Mouse (Mus musculus): ENCODE results near the gene Coq8a.
A peak's percentile ranks its signal among the peaks of the same experiment; 100 is the strongest.

The Coq8a gene

DNA sequence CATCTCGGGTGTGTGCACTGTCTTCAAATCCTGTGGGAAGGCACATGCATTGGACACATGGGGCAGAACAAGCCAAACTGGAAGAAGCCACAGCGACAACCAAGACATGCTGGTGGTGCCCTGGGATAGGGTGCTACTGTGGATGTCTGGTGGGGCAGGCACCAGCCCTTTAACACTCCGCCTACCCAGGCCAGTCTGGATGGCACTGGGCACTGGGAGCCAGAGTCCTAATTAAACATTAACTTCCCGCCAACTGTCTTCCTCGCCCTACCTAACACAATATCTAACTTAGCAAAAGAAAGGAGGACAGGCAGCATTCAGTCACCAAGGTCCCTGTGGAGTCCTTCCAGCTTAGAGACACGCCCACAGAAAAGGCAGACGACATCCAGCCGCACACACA, 23.8 kb downstream of the Coq8a start:
- DNase-seq (ENCODE audit: low read depth in 2 of 2, low spot score in 2 of 2): no peak

DNA sequence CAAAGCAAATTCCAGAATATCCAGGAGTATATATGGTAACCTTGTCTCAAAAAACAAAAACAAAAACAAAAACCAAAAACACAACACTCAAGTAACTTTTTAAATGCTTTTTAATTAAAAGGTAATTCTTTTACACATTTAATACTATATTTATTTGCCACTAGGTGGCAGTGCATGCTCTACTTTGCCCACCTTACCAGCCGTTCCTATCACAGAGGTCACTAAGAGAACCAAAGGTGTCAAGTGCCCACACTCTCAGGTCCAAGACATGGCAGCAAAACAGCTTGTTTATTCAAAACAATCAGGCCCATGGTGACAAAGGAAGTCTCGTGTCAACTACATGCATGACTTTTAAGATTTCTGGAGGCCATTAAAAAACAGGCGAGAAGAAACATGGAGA, 24.2 kb downstream of the Coq8a start:
- DNase-seq (ENCODE audit: low read depth in 2 of 2, low spot score in 2 of 2): peak in 1 of 2 experiments; percentile 7

GRCm38 (mm10) chr1:180174718-180175117, 24.7 kb downstream of the Coq8a start:
- DNase-seq (ENCODE audit: low read depth in 2 of 2, low spot score in 2 of 2): no peak

DNA sequence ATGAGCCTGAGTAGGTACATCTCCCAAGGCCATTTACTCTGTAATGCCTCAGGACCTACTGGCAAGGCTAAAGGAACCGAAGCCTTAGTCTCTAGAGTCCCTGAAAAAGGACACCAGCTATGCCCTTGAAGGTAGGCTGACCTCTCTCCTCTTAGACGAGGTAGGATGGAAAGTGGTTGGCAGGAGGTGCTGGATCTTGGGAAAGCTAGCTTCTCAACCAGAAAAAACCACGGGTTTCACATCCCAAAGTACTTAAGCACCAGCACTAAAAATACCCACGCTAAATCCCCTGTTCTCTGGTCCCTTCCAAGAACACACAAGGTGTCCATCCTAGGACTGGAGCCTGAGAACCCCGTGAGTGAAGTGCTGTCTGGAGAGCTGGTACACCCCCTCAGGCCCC, 26.4 kb downstream of the Coq8a start:
- DNase-seq (ENCODE audit: low read depth in 2 of 2, low spot score in 2 of 2): no peak

GRCm38 (mm10) chr1:180172600-180172999, 26.8 kb downstream of the Coq8a start:
- no peak for DNase-seq (ENCODE audit: low read depth in 2 of 2, low spot score in 2 of 2)

GRCm38 (mm10) chr1:180171883-180172282, 27.5 kb downstream of the Coq8a start:
- DNase-seq (ENCODE audit: low read depth in 2 of 2, low spot score in 2 of 2): no peak

DNA sequence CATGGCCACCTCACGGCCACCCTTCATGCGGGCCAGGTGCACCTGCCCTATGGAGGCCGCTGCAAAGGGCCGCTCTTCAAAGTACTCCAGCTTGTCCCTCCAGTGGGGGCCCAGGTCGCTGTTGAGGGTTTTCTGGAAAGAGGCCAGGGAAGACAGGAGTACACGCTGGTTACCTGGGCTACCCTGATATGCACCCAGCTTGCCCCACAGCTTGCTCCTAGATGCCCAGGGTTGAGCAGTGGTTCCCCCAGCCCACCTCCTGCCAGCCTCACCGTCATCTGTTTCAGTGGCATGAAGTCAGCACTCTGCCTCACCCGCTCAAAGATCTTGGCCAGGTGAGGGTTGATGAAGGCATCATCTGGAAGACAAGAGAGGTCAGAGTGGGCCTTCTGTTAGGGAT, 29.3 kb downstream of the Coq8a start:
- DNase-seq (ENCODE audit: low read depth in 2 of 2, low spot score in 2 of 2): no peak

DNA sequence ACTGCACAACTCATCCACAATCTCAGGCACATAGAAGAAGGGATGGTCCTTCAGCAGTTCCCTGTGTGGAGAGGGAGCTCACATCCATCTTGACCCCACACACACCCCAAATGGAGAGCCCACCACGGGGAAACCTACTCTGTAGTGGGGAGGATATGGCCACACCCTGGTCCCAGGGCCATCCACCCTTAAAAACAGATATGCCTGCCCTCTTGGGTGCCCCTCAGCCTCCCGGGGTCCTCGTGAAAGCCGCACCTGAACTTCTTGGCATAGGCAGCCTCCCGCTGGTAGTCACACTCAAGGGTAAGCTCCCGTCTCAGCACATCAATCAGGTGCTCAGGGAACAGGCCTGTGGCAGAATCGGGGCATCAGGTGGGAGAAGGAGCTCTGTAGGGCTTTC, 30.2 kb downstream of the Coq8a start:
- DNase-seq (ENCODE audit: low read depth in 2 of 2, low spot score in 2 of 2): no peak

DNA sequence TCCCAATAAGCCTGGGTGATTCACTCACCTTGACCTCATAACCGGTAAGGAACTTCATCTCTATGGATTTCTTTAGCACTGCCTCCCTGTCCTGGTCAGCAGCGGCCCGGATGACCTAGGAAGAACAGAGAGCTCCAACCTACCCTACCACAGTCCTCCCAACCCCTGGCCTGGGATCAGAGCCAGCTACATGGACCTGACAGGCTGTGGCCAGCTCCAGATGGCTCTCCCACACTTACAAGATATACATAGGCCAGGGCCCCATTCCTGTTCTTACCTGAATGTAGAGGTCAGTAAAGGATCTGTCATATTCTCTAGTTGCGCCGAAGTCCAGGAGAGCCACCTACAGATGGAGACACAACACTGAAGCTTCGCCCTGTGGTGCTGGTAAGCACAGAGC, 31.1 kb downstream of the Coq8a start:
- no peak for DNase-seq (ENCODE audit: low read depth in 2 of 2, low spot score in 2 of 2)

- no peak for DNase-seq (ENCODE audit: low read depth in 2 of 2, low spot score in 2 of 2)
Measured at GRCm38 (mm10) chr1:180166533-180166932, 32.9 kb downstream of the Coq8a start.

- no peak for DNase-seq (ENCODE audit: low read depth in 2 of 2, low spot score in 2 of 2)
Measured at GRCm38 (mm10) chr1:180162986-180163385, 36.4 kb downstream of the Coq8a start.

DNA sequence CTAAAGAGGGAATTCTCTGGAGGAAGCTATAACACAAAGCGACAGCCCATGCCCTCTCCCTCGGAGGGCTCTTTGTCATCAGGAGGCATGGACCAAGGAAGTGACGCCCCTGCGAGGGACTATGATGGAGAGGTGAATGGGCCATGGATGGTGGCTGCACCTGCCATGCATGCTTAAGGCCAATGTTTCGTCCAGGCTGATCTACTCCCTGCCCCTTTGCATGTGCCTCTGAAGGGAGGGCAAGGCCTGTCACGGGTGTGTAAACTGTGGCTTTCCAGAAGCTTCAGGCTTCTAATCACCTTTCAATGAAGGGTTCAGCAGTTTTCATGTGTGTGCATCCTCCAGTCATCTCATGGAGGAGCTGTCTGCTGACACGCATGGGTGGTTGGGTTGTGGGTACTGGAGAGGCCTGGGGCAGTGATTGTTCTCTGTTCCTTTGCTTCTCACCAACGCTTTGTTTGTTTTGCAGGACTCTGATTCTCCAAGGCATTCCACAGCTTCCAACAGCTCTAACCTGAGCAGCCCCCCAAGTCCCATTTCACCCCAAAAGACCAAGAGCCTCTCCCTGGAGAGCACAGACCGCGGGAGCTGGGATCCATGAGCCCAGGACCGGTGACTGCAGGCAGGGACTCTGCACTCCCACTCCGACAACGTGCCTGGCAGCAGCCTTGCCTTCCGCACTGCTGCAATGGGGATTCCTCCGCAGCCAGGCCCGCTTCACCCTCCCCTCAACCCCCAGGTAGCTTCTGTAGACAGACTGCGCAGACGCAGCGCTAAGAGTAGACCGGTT, 37.6 kb downstream of the Coq8a start:
- DNase-seq (ENCODE audit: low read depth in 2 of 2, low spot score in 2 of 2): no peak

GRCm38 (mm10) chr1:180161160-180161559, 38.2 kb downstream of the Coq8a start:
- DNase-seq (ENCODE audit: low read depth in 2 of 2, low spot score in 2 of 2): no peak

DNA sequence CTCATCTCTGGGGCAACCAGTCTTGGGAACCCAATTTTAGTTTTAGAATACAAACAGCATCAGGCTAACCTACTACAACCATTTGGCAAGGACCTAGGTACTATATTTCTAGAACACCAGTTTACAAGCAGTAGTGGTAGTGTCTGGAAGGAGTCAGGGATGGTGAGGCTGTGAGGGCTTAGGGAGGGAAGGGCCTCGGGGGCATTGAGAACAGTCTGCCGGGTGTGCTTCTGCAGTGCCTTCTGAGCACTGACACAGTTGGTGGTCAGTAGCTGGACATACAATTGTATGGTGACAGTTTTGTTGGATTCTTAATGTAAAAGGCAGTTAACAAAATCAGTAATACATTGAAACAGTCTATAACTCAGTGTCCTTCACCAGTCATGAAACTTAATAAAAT, 38.9 kb downstream of the Coq8a start:
- no peak for DNase-seq (ENCODE audit: low read depth in 2 of 2, low spot score in 2 of 2)

GRCm38 (mm10) chr1:180158648-180159047, 40.8 kb downstream of the Coq8a start:
- no peak for DNase-seq (ENCODE audit: low read depth in 2 of 2, low spot score in 2 of 2)

DNA sequence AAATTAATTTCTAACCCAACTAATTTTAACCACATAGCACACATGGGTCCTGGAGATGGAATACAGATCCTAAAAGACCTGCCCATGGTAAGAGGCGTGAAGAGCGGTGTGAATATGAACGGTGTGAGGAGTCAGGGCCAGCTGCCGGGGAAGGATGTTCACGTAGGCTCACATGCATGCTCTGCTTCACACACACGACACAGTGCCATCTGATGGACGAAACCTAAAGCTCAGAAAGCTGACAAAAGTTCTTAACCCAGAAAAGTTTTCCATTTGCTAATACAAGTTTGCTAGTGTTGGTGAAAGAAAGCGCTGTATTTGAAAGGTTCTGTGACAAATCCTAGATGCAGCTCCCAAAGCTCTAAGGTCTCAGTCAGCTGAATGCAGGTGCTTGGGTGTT, 48.2 kb downstream of the Coq8a start:
- no peak for DNase-seq (ENCODE audit: low read depth in 2 of 2, low spot score in 2 of 2)

DNA sequence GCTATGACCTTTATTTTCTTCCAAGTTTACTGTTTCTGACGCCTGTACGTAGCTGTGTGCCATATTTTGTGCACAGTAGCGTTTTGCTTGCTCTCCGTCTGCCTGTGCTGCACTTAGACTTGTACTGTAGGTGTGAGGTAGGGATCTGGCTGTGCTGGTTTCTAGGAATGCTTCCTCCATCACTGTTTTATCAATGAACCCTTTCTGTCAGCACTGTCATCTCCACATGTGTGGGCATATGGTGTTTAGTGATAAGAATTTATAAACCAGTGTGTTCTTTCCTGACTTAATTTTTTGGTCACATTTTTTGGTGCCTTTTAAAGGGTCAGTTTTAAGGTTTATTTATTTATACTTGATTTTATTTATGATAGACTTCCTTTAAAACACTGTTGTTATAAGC, 50.8 kb downstream of the Coq8a start:
- DNase-seq (ENCODE audit: low read depth in 2 of 2, low spot score in 2 of 2): no peak

DNA sequence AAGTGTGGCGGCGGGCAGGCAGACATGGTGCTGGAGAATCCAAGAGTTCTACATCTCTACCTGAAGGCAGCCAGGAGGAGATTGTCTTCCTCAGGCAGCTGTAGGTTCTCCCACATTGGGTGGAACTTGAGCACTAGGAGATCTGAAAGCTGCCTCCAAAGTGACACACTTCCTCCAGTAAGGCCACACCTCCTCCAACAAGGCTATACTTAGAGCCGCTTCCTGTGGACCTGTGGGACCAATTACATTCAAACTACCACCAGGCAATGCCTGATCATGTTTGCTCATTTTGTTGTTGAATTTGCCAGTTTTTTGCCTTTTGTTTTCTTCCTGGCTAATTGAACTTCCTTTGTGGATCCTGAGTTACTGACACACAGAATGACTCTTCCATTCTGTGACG, 51.4 kb downstream of the Coq8a start:
- no peak for DNase-seq (ENCODE audit: low read depth in 2 of 2, low spot score in 2 of 2)

GRCm38 (mm10) chr1:180140970-180141369, 58.4 kb downstream of the Coq8a start:
- no peak for DNase-seq (ENCODE audit: low read depth in 2 of 2, low spot score in 2 of 2)

GRCm38 (mm10) chr1:180139158-180139557, 60.2 kb downstream of the Coq8a start:
- no peak for DNase-seq (ENCODE audit: low read depth in 2 of 2, low spot score in 2 of 2)

DNA sequence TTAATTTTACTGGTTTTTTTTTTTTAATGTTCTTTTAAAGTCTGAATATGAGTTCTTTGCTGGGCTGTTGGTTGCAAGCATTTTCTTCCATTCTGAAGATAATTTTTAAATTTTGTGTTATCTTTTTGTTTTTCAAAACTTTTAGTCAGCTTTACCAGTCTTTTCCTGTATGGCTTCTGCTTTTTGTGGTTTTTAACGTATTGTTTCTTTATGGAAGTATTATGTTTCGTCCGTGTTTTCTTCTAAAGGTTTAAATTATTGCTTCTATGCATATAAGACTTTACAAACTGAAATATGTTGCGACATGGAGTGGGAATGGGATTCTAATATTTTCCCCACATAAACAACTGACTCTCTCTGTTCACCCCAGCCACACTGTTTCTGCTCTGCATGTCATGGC, 67.2 kb downstream of the Coq8a start:
- no peak for DNase-seq (ENCODE audit: low read depth in 2 of 2, low spot score in 2 of 2)

GRCm38 (mm10) chr1:180131402-180131801, 68.0 kb downstream of the Coq8a start:
- DNase-seq (ENCODE audit: low read depth in 2 of 2, low spot score in 2 of 2): no peak

GRCm38 (mm10) chr1:180128077-180128792, 71.2 kb downstream of the Coq8a start:
- no peak for DNase-seq (ENCODE audit: low read depth in 2 of 2, low spot score in 2 of 2)

Data from CD8-positive naive resting alpha-beta T cell, adult 2 months (primary cell).